Mouse (Mus musculus): ENCODE data around the gene Epn2.

Epn2 gene

DNA sequence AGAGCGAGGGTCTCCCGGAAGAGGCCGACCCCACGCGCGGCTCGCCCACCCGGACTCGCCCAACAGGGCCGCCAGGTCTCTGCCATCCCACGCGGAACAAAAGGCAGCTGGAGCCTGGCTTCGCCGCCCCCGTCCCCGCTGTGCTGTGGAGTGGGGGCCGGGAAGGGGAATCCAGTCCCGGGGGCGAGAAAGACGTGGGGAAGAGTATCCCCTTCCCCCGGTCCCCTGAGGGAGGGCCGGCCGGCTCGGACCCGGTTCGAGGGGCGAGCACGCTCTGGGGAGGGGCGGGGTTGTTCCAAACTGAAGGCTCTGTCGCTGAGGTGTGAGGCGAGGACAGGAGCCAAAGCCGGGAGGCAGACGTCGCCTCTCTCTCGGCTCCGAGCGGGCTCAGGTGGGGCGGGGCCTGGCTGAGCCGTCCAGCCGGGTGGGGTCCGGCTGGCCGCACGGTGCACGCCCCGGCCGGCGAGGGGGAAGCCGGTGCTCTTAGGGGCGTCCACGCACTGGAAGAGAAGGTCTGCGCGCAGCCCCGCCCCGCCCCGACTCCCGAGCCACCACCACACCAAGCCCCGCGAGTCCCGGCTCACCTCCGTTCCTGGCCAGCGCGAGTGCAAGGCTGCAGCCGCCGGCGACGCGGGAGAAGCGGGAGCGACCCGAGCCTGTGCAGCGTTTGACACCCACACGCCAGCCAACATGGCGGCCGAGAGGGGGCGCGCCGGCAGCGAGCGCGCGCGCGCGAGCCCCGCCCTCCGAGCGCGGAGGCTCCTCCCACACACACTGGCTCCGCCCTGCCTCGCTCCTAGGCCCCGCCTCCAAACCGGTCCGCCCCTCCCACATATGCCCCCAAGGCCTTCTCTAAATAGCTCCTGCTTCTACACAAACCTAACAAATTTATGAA, at the start of gene Epn2:
TSS of gene Epn2 (minus strand) at position 705 of the 895 bp plus-strand sequence.
- in situ Hi-C loops (cut with MseI, MboI): no loop called here

DNA sequence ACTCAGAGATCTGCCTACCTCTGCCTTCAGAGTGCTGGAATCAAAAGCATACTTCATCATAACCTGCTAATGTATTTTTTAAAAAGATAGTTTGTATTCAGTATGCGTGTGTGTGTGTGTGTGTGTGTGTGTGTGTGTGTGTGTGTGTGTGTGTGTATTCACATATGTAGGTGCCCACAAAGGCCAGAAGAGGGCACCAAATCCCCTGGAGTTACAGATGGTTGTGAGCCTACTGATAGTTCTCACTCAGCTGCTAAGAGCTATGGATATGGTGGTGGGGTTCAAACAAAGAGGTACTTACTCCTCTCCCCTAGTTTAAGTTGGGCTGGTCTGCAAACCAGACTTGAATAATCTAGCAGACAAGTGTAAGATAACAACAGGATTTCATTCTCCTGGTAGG, 47.0 kb upstream of the Epn2 start:
- in situ Hi-C loops (cut with MseI, MboI): loop anchor here (5.0 kb wide), 1 partner anchor 86 kb away; no protein-coding TSS in a partner anchor

DNA sequence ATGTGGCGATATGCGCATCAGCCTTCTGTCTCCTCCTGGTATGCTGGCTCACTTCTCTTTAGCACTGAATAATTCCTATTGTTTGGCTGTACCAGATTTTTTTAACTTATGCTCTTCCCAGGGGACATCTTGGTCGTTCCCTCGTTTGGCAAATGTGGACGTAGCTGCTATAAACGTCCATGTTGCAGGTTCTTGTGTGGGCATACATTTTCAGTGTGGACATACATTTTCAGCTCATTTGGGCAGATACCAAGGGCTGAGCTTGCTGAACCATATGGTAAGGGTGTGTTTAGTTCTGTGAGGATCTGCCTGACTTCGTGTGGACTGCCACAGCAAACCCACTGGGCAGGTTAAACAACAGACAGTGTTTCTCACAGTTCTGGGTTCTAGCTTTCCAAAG, 45.6 kb upstream of the Epn2 start:
- in situ Hi-C loops (cut with MseI, MboI): loop anchor here (5.0 kb wide), 1 partner anchor 87 kb away; no protein-coding TSS in a partner anchor

DNA sequence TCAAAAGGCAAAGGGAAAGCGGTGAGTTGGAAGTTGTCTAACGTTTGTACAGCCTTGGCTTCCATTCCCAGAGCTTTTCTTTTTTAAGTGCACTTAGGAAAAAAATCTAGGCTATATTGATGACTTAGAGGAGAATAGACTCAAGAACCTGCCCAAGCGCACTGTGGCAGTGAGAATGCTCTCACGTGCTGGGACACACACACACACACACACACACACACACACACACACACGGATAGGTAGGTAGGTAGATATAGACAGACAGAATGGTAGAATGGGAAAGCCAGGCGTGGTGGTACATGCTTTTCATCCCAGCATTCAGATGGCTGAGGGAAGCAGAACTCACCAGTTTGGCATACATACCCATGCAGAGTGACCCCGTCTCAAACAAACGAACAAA, 41.3 kb upstream of the Epn2 start:
- in situ Hi-C loops (cut with MseI, MboI): no loop called here

DNA sequence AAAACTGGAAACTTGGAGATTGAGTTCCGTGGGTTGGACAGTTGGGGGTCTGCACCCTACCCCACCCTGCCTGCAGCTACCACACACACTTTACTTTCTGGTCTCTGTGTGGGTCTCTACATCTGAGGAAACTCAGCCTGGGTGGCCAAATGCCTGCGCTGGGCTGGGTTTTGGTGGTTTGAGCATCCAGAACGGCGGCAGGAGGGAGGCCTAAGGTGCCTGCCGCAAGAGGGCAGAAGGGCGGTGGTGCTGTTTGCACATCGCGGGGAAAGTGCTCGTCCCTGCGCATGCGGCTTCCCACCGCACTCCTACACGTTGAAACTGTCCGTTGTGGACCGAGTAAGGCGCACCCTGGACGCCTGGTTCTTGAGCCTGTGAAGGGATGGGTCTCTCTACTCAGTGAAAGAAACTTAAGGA, 40.8 kb upstream of the Epn2 start:
- in situ Hi-C loops (cut with MseI, MboI): no loop called here

DNA sequence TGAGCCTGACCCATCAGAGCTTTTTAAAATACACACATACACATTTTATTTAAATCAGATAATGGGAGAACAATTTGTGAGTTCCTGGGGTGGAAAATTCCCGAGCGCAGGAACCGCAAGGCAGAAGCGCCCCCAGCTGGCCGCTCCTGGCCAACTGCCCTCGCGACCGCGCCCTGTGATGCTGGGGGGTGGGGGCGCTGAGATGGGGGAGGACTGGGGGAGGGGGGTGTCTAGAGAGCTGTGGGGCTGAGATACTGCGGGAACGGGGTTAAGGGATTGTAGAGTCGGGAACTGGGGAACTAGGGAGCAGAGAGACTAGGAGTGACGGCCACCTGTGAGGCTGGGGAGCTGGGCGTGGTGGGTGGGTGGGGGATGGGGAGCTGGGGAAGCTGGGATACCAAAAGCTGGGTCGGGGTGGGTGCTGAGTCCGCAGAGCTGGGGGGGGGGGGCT, 40.3 kb upstream of the Epn2 start:
- in situ Hi-C loops (cut with MseI, MboI): loop anchor here (5.0 to 10.0 kb wide), 2 partner anchors 203 to 205 kb away; no protein-coding TSS in a partner anchor

DNA sequence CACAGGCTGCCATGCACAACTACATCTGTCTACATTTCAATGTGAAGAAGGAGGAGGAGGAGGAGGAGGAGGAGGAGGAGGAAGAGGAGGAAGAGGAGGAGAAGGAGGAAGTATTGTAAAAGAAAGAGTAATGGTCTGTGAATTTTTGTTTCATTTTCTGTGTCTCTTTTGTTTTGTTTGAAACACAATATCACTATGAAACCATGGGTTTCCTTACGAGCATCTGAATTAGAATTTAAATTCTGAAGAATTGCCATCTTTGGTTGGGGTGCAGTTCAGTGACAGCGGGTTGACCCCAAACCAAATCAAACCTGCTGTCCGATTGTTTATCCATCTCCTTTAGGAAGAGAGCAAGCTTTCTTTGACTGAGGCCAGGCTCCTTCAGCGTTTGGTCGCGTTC, 39.9 kb upstream of the Epn2 start:
- in situ Hi-C loops (cut with MseI, MboI): loop anchor here (5.0 to 10.0 kb wide), 2 partner anchors 202 to 205 kb away; no protein-coding TSS in a partner anchor

DNA sequence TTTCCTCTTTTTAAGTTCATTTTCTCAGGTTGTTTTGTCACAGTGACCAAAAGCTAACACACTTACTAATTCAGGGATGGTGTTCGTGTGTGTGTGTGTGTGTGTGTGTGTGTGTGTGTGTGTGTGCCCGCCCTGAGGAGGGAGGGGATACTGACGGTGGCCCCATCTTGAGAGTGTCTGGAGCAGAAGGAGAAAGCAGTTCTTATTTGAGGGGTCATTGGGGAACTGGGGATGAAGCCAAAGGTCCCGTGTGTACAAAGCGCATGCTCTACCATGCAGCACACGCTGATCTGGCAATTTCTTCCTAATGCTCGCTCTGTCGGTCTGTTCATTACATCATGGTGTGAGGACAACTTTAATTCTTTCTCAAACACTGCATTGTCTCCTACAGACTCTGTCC, 39.1 kb upstream of the Epn2 start:
- in situ Hi-C loops (cut with MseI, MboI): loop anchor here (5.0 to 10.0 kb wide), 2 partner anchors 201 to 204 kb away; no protein-coding TSS in a partner anchor

DNA sequence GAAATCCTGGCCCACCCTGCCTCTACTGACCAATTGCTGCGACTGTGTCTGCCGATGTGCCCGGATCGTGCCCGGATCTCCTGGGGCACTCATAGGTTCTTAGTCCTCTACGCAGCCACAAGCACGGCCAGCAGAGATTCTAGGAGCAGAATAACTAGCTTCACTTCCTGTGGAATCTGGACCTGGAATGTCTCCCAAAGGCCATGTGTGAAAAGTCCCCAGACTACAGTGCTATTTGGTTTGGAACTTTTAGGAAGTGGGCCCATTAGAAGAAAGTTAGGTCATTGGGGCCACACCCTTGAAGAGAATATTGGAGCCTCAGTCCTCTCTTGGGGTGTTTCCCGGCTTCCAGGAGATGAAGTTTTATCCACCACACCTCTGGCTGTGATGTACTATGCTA, 38.6 kb upstream of the Epn2 start:
- in situ Hi-C loops (cut with MseI, MboI): loop anchor here (5.0 to 10.0 kb wide), 2 partner anchors 201 to 203 kb away; no protein-coding TSS in a partner anchor

DNA sequence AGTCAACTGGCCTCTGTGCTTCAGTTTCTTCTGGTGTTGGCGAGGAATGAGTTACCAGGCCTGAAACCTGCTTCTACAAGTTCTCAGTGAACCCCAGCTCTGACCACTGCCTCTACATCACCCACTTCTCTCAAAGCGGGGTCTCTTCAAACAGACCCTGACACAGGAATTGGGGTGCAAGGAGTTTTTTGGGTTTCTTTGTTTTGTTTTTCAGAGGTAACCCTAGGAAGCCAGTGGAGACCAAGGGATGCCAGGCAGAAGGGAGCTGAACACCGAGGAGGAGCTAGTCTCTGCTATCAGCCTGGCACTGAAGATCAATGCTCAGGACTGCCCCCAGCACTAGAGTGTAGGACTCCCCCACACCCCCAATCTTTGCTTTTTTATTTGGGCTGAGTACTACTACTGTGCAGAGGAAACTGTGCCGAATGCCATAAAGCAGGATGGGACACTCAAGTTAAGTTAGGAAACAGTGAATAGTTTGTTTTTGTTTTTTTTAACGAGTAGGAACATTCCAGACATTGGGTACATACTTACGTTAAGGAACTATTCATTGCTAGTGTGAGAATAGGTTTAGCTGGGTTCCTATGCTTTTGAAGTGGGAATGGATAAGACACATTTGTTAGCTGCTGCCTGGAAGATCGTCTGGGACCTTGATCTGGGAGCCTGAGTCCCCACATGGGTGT, 37.9 kb upstream of the Epn2 start:
- in situ Hi-C loops (cut with MseI, MboI): loop anchor here (5.0 to 10.0 kb wide), 2 partner anchors 200 to 203 kb away; no protein-coding TSS in a partner anchor

DNA sequence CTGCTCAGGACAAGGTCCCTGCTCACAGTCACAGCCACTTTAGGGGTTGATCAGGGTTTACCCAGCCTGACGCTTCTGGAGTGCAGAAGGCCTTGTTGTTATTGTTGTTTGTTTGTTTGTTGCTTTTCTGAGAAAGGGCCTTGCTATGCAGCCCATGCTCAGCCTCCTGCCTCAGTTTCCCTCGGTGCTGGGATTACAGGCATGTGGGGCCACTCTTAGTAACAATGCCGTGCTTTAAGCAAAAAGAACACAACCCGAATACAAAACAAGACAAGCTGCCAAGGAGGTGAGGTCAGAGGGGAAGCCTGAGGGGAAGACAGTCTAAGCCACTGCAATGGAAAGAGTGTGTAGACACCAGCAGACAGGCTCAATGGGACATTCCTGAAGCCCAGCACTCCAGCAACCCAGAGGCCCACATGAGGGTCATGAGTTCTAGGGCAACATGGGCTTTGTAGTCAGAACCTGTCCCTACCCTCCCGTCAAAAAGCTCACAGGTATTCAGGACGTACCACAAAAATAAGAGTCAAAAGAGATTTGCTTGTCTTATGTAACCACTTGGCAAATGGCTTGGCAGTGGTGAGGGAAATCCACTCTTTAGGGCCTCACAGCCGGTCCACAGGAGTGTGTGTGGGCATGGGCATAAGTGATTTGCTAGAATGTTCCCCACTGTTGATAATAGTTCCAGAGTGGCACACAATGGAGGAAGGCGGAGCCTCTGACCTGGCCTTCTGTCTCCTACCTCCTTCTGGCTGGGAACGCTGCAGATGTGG, 37.2 kb upstream of the Epn2 start:
- in situ Hi-C loops (cut with MseI, MboI): loop anchor here (5.0 to 10.0 kb wide), 2 partner anchors 199 to 202 kb away; no protein-coding TSS in a partner anchor

DNA sequence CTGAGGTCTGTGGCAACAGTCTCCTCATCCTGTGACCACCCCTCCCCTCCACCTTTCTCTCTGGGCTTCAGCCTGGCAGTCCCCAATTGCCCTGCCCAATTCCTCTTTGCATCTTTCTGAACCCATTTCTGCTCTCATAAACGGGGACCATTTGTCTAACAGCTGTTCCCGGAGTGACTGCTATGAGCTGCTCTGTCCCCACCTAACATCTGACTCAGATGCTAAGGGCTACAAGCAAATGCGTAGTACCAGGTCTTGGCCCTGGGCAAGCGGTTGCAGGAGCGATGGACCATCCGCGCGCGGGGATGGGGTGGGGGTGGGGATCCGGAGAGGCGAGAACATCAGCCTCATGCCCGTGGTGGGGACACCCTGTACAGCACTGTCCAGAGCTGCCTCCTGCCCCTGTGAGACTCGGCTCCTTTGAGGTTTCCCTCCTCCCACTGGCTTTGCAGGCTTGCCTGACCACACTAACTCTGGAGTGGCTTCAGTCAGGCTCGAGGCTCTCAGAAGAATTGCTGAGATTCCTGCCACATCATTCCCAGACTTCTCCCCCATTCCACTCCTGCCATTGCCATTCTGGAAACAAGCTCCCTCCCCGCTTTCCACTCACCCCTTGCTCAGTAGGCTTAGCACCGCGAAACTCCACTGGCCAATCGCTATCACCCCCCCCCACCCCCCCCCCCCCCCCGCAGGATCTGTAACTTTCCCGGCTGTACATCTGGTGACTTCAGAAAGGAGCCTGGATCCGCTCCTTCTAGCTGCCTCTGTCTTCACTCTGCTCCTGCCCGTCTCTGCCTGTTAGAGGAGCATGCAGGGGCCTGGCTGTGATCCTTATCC, 36.4 kb upstream of the Epn2 start:
- in situ Hi-C loops (cut with MseI, MboI): loop anchor here (5.0 to 10.0 kb wide), 2 partner anchors 199 to 201 kb away; no protein-coding TSS in a partner anchor

DNA sequence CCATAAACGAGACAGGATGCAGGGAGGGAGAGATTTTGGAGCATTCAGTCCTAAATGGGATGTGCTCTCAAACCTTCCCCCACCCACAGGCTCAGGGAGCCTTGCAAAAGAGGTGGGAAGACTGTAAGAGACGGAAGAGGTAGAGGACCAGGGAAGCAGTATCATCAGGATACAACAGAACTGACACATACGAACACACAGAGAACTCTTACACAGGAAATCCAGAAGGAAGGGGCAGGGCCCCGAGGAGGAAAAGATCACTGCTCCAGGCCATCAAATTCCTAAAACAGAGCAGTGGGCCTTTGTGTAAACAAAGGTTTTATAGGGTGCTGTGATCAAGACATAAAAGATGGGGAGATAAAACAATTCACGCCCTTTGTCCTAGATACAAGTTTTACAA, 34.9 kb upstream of the Epn2 start:
- in situ Hi-C loops (cut with MseI, MboI): loop anchor here in 1 of 2 experiments (10.0 kb wide), 1 partner anchor 200 kb away; no protein-coding TSS in a partner anchor

DNA sequence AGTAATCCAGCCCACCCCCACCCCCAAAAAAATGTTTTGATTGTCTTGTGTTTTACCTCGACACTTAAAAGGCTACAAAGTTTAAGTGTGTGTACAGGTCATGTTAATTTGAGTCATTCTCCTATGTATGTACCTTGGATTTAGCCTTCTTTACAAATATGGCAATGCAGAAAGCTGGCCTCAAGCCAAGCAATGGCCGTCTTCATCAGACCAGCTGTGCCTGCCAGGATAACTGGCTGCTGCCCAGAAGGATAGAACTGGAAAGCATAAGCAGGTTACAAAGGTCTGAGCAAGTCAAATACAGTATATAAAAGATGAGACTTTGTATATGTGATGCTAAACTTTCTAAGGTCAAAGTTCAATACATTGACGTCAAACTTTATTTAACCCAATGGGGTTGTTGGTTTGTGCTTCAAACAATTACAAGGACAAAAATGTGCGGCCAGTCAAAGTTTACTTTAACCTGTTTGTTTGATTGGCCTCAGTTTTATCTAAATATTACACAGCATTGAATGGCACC, 32.7 kb upstream of the Epn2 start:
- in situ Hi-C loops (cut with MseI, MboI): loop anchor here in 1 of 2 experiments (10.0 kb wide), 1 partner anchor 197 kb away; no protein-coding TSS in a partner anchor

DNA sequence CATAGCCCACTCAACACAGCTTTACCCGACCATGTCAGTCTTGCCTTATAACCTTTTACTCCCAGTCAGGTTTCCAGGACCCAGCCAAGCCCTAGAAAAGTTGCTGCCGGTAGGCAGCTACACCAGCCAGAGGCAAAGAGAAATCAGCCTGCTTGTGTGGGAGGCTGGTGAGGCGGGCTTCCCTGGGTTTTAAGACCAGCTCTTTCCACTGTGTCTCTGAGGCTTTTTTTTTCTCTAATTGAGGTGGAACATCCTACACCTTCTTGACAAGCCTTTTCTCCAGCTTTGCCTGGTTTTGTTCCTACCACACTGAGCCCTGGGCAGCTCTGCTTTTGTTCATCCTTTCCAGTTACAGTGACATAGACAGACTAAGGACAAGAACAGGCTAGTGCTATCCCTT, 31.7 kb upstream of the Epn2 start:
- in situ Hi-C loops (cut with MseI, MboI): loop anchor here in 1 of 2 experiments (10.0 kb wide), 1 partner anchor 196 kb away; no protein-coding TSS in a partner anchor

DNA sequence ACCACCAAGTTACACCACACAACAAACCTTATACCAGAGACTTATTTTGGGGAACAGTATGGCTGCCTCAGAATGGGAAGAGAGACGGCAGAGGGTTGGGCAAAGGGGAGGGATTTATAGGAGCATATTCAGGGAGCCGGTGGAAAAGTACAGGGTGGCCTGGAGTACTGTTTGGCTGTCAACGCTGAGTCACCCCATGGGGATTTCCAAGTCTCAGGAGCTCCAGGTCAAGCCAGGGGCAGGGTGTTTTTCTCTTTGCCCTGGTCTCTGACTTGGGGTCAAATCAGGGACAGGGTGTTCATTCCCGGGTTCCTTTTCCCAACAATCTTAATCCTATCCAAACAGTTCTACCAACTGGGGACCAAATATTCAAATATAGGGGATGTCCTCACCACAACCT, 28.6 kb upstream of the Epn2 start:
- in situ Hi-C loops (cut with MseI, MboI): no loop called here

DNA sequence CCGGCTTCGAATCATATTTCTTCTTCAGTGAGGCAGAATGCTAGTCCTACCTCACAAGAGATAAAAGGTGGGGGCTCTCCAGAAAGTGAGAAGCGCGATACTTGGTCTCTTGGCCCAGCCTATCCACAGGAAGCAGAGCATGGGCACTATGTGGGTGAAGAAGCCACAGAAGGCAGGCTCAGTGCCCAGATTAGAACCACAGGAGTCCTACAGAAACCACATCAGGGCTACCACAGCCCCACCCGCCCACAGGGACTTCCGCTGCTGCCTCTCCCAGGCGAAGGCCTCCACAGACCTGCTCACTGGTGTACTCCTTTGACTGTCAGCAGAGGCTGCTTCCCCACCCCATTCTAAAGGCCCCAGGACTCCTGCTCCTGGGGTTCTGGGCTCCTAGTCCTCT, 23.2 kb upstream of the Epn2 start:
- in situ Hi-C loops (cut with MseI, MboI): no loop called here

DNA sequence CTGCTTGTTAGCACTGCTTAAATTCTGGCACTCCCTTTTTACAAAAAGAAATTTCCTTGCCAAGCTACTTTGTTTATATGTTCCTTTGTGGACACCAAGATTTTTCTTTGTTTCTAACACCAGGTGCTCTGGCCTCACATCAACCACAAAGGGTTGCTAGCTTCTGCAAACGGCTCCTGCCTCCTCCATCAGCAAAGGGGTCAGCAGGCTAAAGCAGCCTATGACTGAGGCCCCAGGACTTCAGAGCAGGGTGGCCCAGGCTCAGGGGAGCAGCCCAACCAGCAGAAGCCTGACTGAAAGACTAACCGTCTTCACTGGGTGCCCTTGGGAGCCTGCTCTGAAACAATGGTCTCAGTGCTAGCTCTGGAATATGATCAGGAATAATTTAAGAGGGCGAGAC, 22.0 kb upstream of the Epn2 start:
- in situ Hi-C loops (cut with MseI, MboI): no loop called here

DNA sequence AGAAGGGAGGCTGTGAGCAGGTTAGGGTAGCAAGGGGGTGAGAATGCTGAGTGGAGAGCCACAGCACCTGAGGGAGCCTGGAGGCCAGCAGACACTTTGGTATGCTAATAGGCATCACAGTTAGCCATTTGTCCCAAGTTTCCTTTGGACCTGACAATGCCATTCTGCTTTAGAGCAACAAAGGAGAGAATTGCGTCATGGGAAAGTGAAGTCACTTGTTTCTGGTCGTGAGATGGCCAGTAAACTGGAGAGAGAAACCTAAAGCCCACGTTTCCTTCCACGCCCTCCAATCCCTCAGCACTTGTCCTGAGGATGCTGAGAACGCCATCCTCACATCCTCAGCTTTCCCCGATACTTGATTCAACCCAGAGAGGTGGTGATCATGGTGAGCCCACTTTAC, 18.9 kb upstream of the Epn2 start:
- in situ Hi-C loops (cut with MseI, MboI): no loop called here

DNA sequence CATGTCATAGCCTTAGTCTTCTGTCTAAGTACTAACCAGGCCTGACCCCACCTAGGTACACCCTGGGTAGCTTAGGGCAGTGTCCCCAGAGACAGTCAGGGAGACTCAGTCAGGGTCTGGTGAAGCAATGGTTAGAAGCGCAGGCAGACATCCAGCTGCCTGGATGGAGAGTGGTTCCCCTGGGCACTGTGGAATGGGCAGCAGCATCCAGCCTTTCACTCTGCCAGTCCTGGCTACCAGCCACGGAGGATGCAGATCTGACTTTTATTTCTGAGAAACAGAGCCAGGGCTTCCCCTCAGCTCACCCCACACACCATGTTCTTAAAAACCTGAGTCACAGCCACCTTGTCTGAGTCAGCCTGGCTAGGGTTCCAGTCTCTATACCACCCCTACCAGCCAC, 18.0 kb upstream of the Epn2 start:
- in situ Hi-C loops (cut with MseI, MboI): no loop called here
